Mouse (Mus musculus): ENCODE results near the gene Pold2. TPM values are rescaled to one million over a fixed set of nuclear protein-coding genes. Genes with fewer than 3 reads are reported as not detected.
A peak's percentile ranks its signal among the peaks of the same experiment; 100 is the strongest.

Gene Pold2
- total and polyA plus RNA-seq, 3 experiments = 136 to 285 (median 205) TPM

GRCm38 (mm10) chr11:5868324-5868723 is 9.8 kb downstream of the Pold2 start:
- DNase-seq (ENCODE audit: extremely low read depth) = no peak
- H3K36me3 ChIP-seq (replicated peaks in 1 of 2; ENCODE audit: control insufficient read depth in 1 of 2, insufficient read depth in 1 of 2, low read length in 1 of 2) = peaks cover 42 to 60% of the 10 kb centered on the region in 2 experiments
- TF ChIP-seq POLR2AphosphoS2 (IDR thresholded peaks at IDR 0.05; ENCODE audit: low read depth, low read length) = 0 out of 2 replicates have a peak, but pooled peaks have one; percentile 16
- TF ChIP-seq JUND (conservative IDR thresholded peaks at IDR 0.05; ENCODE audit: low read depth, low read length) = no peak
- TF ChIP-seq JUN (IDR thresholded peaks at IDR 0.05; ENCODE audit: insufficient read depth, low read depth, low read length) = no peak
- H3K4me2 ChIP-seq (ENCODE audit: insufficient read depth, low read depth, poor library complexity, severe bottlenecking) = no peak overlapping the region
- peaks cover 9% of the 10 kb centered on the region for H3K27me3 ChIP-seq (replicated peaks)
- H3K4me1 ChIP-seq (ENCODE audit: control insufficient read depth in 1 of 2, insufficient read depth in 2 of 2) = peaks cover 3 to 15% of the 10 kb centered on the region in 2 experiments; a peak in 2 of 4 replicates
- H3K79me2 ChIP-seq (replicated peaks; ENCODE audit: control insufficient read depth, extremely low read depth, insufficient read depth, poor library complexity, severe bottlenecking) = no peaks in the 10 kb centered on the region
- H3K9ac ChIP-seq (ENCODE audit: insufficient read depth, low read depth) = no peak overlapping the region
- H3K9me3 ChIP-seq (replicated peaks; ENCODE audit: low read length) = no peaks in the 10 kb centered on the region
- dilution Hi-C loops (cut with MboI; ENCODE audit: extremely low pct_ligation_motif_present, extremely low pct_unique_long_range_greater_than_20kb, low sequenced_read_pairs) (no loop called here), in situ Hi-C loops (cut with MboI; ENCODE audit: low pct_ligation_motif_present, low pct_unique_long_range_greater_than_20kb, low sequenced_read_pairs) (no loop called here)
- no peak overlapping the region for H3K27ac ChIP-seq (ENCODE audit: insufficient read depth, low read depth)
- H3K4me3 ChIP-seq (replicated peaks in 1 of 3; ENCODE audit: low read depth in 2 of 3, low read length in 2 of 3, poor library complexity in 1 of 3) = no peak overlapping the region

- TF ChIP-seq MAFK (IDR thresholded peaks at IDR 0.05; ENCODE audit: insufficient replicate concordance, low read length) (no peak), NELFE (IDR thresholded peaks at IDR 0.05; ENCODE audit: low read depth, low read length) (no peak), IRF4 (IDR thresholded peaks at IDR 0.05; ENCODE audit: low read depth, low read length) (no peak), MEF2A (IDR thresholded peaks at IDR 0.05; ENCODE audit: borderline replicate concordance, low read depth, low read length) (no peak), NRF1 (IDR thresholded peaks at IDR 0.05; ENCODE audit: low read depth, low read length) (no peak), RAD21 (IDR thresholded peaks at IDR 0.05; ENCODE audit: low read depth, low read length) (no peak)
- Histone ChIP-seq H3K4me3 (replicated peaks in 1 of 3; ENCODE audit: low read depth in 2 of 3, low read length in 2 of 3, poor library complexity in 1 of 3) (no peak overlapping the region), H3K27me3 (replicated peaks) (peaks cover 20% of the 10 kb centered on the region), H3K9ac (ENCODE audit: insufficient read depth, low read depth) (no peak overlapping the region), H3K4me1 (ENCODE audit: control insufficient read depth in 1 of 2, insufficient read depth in 2 of 2) (peaks cover 3 to 15% of the 10 kb centered on the region in 2 experiments; a peak in 2 of 4 replicates), H3K79me2 (replicated peaks; ENCODE audit: control insufficient read depth, extremely low read depth, insufficient read depth, poor library complexity, severe bottlenecking) (no peaks in the 10 kb centered on the region), H3K27ac (ENCODE audit: insufficient read depth, low read depth) (no peak overlapping the region), H3K9me3 (replicated peaks; ENCODE audit: low read length) (no peaks in the 10 kb centered on the region), H3K36me3 (replicated peaks in 1 of 2; ENCODE audit: control insufficient read depth in 1 of 2, insufficient read depth in 1 of 2, low read length in 1 of 2) (peaks cover 31 to 49% of the 10 kb centered on the region in 2 experiments), H3K4me2 (ENCODE audit: insufficient read depth, low read depth, poor library complexity, severe bottlenecking) (no peak overlapping the region)
- dilution Hi-C loops (cut with MboI; ENCODE audit: extremely low pct_ligation_motif_present, extremely low pct_unique_long_range_greater_than_20kb, low sequenced_read_pairs) = no loop called here
- no peak for DNase-seq (ENCODE audit: extremely low read depth)
- in situ Hi-C loops (cut with MboI; ENCODE audit: low pct_ligation_motif_present, low pct_unique_long_range_greater_than_20kb, low sequenced_read_pairs) = no loop called here
Measured at GRCm38 (mm10) chr11:5867196-5867595, 10.9 kb downstream of the Pold2 start.

- Histone ChIP-seq H3K4me2 (ENCODE audit: insufficient read depth, low read depth, poor library complexity, severe bottlenecking) (no peak overlapping the region), H3K9ac (ENCODE audit: insufficient read depth, low read depth) (no peak overlapping the region), H3K79me2 (replicated peaks; ENCODE audit: control insufficient read depth, extremely low read depth, insufficient read depth, poor library complexity, severe bottlenecking) (no peaks in the 10 kb centered on the region), H3K27ac (ENCODE audit: insufficient read depth, low read depth) (no peak overlapping the region), H3K4me3 (replicated peaks in 1 of 3; ENCODE audit: low read depth in 2 of 3, low read length in 2 of 3, poor library complexity in 1 of 3) (no peak overlapping the region), H3K27me3 (replicated peaks) (peaks cover 36% of the 10 kb centered on the region), H3K9me3 (replicated peaks; ENCODE audit: low read length) (peaks cover 14% of the 10 kb centered on the region), H3K36me3 (replicated peaks in 1 of 2; ENCODE audit: control insufficient read depth in 1 of 2, insufficient read depth in 1 of 2, low read length in 1 of 2) (peaks cover 0 to 3% of the 10 kb centered on the region in 2 experiments), H3K4me1 (ENCODE audit: control insufficient read depth in 1 of 2, insufficient read depth in 2 of 2) (peaks cover 0 to 5% of the 10 kb centered on the region in 2 experiments; a peak in 1 of 4 replicates)
- dilution Hi-C loops (cut with MboI; ENCODE audit: extremely low pct_ligation_motif_present, extremely low pct_unique_long_range_greater_than_20kb, low sequenced_read_pairs) = no loop called here
- no peak for DNase-seq (ENCODE audit: extremely low read depth)
- in situ Hi-C loops (cut with MboI; ENCODE audit: low pct_ligation_motif_present, low pct_unique_long_range_greater_than_20kb, low sequenced_read_pairs) = no loop called here
- TF ChIP-seq GABPA (IDR thresholded peaks at IDR 0.05; ENCODE audit: insufficient replicate concordance, low read depth, low read length) (no peak), JUN (IDR thresholded peaks at IDR 0.05; ENCODE audit: insufficient read depth, low read depth, low read length) (no peak), POLR2A (IDR thresholded peaks at IDR 0.05; ENCODE audit: low read depth, low read length) (no peak), ZKSCAN1 (IDR thresholded peaks at IDR 0.05; ENCODE audit: borderline replicate concordance, low read depth, low read length) (no peak), MAZ (IDR thresholded peaks at IDR 0.05; ENCODE audit: low read depth, low read length) (no peak), NRF1 (IDR thresholded peaks at IDR 0.05; ENCODE audit: low read depth, low read length) (no peak), MEF2A (IDR thresholded peaks at IDR 0.05; ENCODE audit: borderline replicate concordance, low read depth, low read length) (no peak), CHD2 (IDR thresholded peaks at IDR 0.05; ENCODE audit: low read length) (no peak), IRF4 (IDR thresholded peaks at IDR 0.05; ENCODE audit: low read depth, low read length) (no peak), ZMIZ1 (IDR thresholded peaks at IDR 0.05; ENCODE audit: low read depth, low read length) (no peak), TBP (conservative IDR thresholded peaks at IDR 0.05; ENCODE audit: low read depth, low read length) (no peak), ZNF384 (IDR thresholded peaks at IDR 0.05; ENCODE audit: low read depth, low read length) (no peak), CHD1 (IDR thresholded peaks at IDR 0.05; ENCODE audit: low read depth, low read length) (no peak), USF1 (IDR thresholded peaks at IDR 0.05; ENCODE audit: low read depth, low read length) (no peak), E2F4 (IDR thresholded peaks at IDR 0.05; ENCODE audit: insufficient replicate concordance, low read depth, low read length) (no peak), SMC3 (IDR thresholded peaks at IDR 0.05; ENCODE audit: low read depth, low read length) (no peak), HCFC1 (IDR thresholded peaks at IDR 0.05; ENCODE audit: low read depth, low read length) (no peak), ETS1 (conservative IDR thresholded peaks at IDR 0.05; ENCODE audit: low read depth, low read length) (no peak), USF2 (conservative IDR thresholded peaks at IDR 0.05; ENCODE audit: low read depth, low read length) (no peak)
Measured at GRCm38 (mm10) chr11:5862394-5863105, 15.5 kb downstream of the Pold2 start.
